In genomic region chr13:95177326-95177725, GRCm38 (mm10) we compare ENCODE assay signal across 14 mouse cellular contexts.
DNase-seq lines count a peak whose midpoint lies in the region; ATAC-seq and TF ChIP-seq lines count a peak whose summit lies in the region.
"Had no signal": no experiment of that assay in that cellular context is flagged by ENCODE, and none has a peak within 500 bp of the region (broad histone marks: within the 10 kb centered on the region; RNA-seq: fewer than 3 reads in every experiment).

No protein-coding gene starts in this region.

- H3K36me3 ChIP-seq in hindbrain, embryonic 16.5 days (ENCODE audit: control insufficient read depth, insufficient read depth, low read length): no peaks in the 10 kb centered on the region
- no peaks in the 10 kb centered on the region for H3K36me3 ChIP-seq in hindbrain, embryonic 13.5 days
- H3K36me3 ChIP-seq: embryonic facial prominence, embryonic 13.5 days; lung, embryonic 15.5 days; neural tube, embryonic 13.5 days had no signal

- no peak overlapping the region for H3K4me3 ChIP-seq in hindbrain, embryonic 16.5 days (ENCODE audit: low read length)
- H3K4me3 ChIP-seq in hindbrain, embryonic 13.5 days: no peak overlapping the region
- H3K4me3 ChIP-seq: embryonic facial prominence, embryonic 13.5 days; lung, embryonic 15.5 days; neural tube, embryonic 13.5 days had no signal

- H3K9ac ChIP-seq in hindbrain, embryonic 16.5 days (ENCODE audit: low read depth, low read length): no peak overlapping the region
- no peak overlapping the region for H3K9ac ChIP-seq in hindbrain, embryonic 13.5 days
- H3K9ac ChIP-seq: embryonic facial prominence, embryonic 13.5 days; lung, embryonic 15.5 days; neural tube, embryonic 13.5 days had no signal

- no peak overlapping the region for H3K27ac ChIP-seq in hindbrain, embryonic 16.5 days (ENCODE audit: low read depth, low read length)
- no peak overlapping the region for H3K27ac ChIP-seq in hindbrain, embryonic 13.5 days
- H3K27ac ChIP-seq: embryonic facial prominence, embryonic 13.5 days; lung, embryonic 15.5 days; neural tube, embryonic 13.5 days had no signal

- TF ChIP-seq POLR2A in brain, embryonic 14.5 days (IDR thresholded peaks at IDR 0.05; ENCODE audit: borderline replicate concordance, extremely low read depth, insufficient read depth, insufficient read length, poor library complexity, severe bottlenecking): no peak

- no peaks in the 10 kb centered on the region for H3K9me3 ChIP-seq in hindbrain, embryonic 16.5 days (ENCODE audit: control insufficient read depth, low read length)
- H3K9me3 ChIP-seq in hindbrain, embryonic 13.5 days: no peaks in the 10 kb centered on the region
- H3K9me3 ChIP-seq: embryonic facial prominence, embryonic 13.5 days; lung, embryonic 15.5 days; neural tube, embryonic 13.5 days had no signal

- no peak overlapping the region for H3K4me2 ChIP-seq in hindbrain, embryonic 16.5 days (ENCODE audit: low read length)
- no peak overlapping the region for H3K4me2 ChIP-seq in hindbrain, embryonic 13.5 days
- H3K4me2 ChIP-seq: embryonic facial prominence, embryonic 13.5 days; liver, embryonic 11.5 days; lung, embryonic 15.5 days; neural tube, embryonic 13.5 days had no signal

- 0 out of 2 replicates have a peak, but pooled peaks have one; percentile 20 for ATAC-seq in hindbrain, embryonic 16.5 days
- no peak for ATAC-seq in hindbrain, embryonic 13.5 days (ENCODE audit: low FRiP score)

- no peak for TF ChIP-seq CTCF in brain, embryonic 14.5 days (IDR thresholded peaks at IDR 0.05; ENCODE audit: borderline replicate concordance, extremely low read depth, insufficient read depth, insufficient read length)

- WGBS in hindbrain, embryonic 16.5 days: 69% methylated on average over 9 of the region's 9 CpGs
- WGBS in hindbrain, embryonic 13.5 days: 63% methylated on average over 9 of the region's 9 CpGs

- no peaks in the 10 kb centered on the region for H3K4me1 ChIP-seq in hindbrain, embryonic 16.5 days (ENCODE audit: control insufficient read depth, insufficient read depth, low read depth, low read length)
- no peaks in the 10 kb centered on the region for H3K4me1 ChIP-seq in hindbrain, embryonic 13.5 days (replicated peaks)
- H3K4me1 ChIP-seq: embryonic facial prominence, embryonic 13.5 days; lung, embryonic 15.5 days had no signal

- no peaks in the 10 kb centered on the region for H3K27me3 ChIP-seq in hindbrain, embryonic 16.5 days (replicated peaks; ENCODE audit: control insufficient read depth, insufficient read depth, low read length)
- no peaks in the 10 kb centered on the region for H3K27me3 ChIP-seq in hindbrain, embryonic 13.5 days
- H3K27me3 ChIP-seq: embryonic facial prominence, embryonic 13.5 days; lung, embryonic 15.5 days; neural tube, embryonic 13.5 days had no signal

- peak; percentile 26 for DNase-seq in ovary, adult 18-20 months (ENCODE audit: low spot score)
- no peak for DNase-seq in ovary, postnatal 14 days (ENCODE audit: low spot score)
- DNase-seq in adrenal gland, postnatal 10 days: peak; percentile 47
- DNase-seq in brain, embryonic 14.5 days (ENCODE audit: low read depth): peak; percentile 48
- no peak for DNase-seq in embryo, embryonic 9.5 days (ENCODE audit: extremely low spot score)
- DNase-seq in cerebellum, adult 11-12 months: no peak
- DNase-seq: cerebellum, adult 18-20 months; left cerebral cortex, postnatal 4 days had no signal

Comparison
In these comparisons a context has a peak if more than half of its experiments do, and no peak if none do; other contexts are left out.
1. DNase-seq: peak in ovary, adult 18-20 months (single experiment), adrenal gland, postnatal 10 days (single experiment) and brain, embryonic 14.5 days (single experiment); none in ovary, postnatal 14 days (single experiment), embryo, embryonic 9.5 days (single experiment) and cerebellum, adult 11-12 months (single experiment).